Mouse (Mus musculus) embryonic fibroblast, embryonic 13.5 days (primary cell): Measurements from ENCODE around the gene Mbnl2.

Experiments used
- CTCF ChIP-seq: IDR thresholded peaks from 2 replicates; pipeline ENCODE4 v1.5.1; 2011; ENCODE audit warnings: mild to moderate bottlenecking, control low read depth, low read length, moderate library complexity, borderline replicate concordance; ENCODE audit not compliant: insufficient read depth
- POLR2A ChIP-seq: IDR thresholded peaks from 2 replicates; pipeline ENCODE4 v1.6.1; 2011; ENCODE audit warnings: low read depth, mild to moderate bottlenecking, control low read depth, low read length, moderate library complexity

DNA sequence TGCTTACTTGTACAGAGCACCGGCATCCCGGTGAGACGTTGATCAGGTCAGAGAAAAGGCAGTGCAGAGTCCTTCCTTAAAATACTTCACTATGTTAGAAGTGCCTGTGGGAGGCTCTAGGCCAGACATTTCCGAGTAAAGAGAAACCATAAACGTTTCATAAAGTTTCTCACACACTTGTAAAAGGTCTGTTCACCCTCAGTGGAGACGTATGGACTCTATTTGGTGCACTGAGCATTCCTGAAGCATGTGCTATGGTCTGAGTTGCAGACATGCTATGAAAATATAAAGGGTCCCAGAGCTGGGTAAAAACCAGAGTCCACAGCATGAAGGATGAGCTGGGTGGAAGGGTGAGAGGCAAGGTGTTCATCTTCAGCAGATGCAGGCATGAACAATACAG lies 124.1 kb downstream of the Mbnl2 start:
- TF ChIP-seq CTCF (no peak), POLR2A (no peak)
